Mouse (Mus musculus) common myeloid progenitor, adult 5-6 weeks (primary cell): ENCODE results near the gene Pbx3. TPM values are rescaled to one million over a fixed set of nuclear protein-coding genes. Genes with fewer than 3 reads are reported as not detected.
A peak's percentile ranks its signal among the peaks of the same experiment; 100 is the strongest.

ENCODE experiments used
- ATAC-seq: replicated peaks from 2 replicates; pipeline ENCODE4 v1.8.0; 2016; ENCODE audit warnings: low read depth, mild to moderate bottlenecking, moderate TSS enrichment, inconsistent platforms; ENCODE audit not compliant: poor library complexity, severe bottlenecking
- total RNA-seq: library from RNA; stranded (forward); fragments of 200-1000, 187-1606 nt; gene quantifications from 2 replicates; pipeline ENCODE4 v1.2.3, GENCODE M21; 2017

Pbx3 gene
- total RNA-seq, 1 experiment from 2014 or later, result 7.2 TPM

DNA sequence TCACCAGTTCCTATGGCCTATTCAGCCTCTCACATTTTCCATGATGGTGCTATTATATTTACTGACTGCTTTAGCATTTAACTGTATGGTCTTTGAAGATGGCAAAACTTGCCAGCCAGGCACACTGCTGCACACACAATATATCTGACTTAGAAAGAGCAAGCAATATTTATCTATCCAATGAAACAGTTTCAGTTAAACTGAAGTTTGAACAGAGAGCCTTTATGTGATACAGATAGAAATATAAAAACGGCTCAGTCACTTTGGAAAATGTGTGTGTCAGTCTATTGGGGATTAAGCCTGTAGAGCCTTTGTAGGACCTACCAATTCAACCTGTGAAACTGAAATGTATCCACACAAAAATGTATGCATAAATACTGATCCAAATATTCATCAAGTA is 74.3 kb downstream of the Pbx3 start:
- ATAC-seq, result no peak

DNA sequence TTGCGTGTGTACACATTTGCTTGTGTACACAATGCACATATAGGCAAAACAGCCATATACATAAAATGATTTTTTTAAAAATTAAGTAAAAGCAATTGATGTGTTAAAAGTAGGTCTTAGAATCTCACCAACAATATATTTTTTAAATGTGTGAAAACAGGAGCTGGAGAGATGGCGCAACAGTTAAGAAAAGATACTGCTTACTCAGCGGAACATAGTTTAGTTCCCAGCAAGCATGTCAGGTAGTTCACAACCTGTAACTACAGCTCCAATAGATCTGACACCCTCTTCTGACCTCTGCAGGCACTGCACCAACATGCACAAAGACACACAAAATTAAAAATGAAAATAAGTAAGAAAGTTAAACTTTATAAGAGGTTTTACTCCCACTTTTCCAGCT is 74.7 kb downstream of the Pbx3 start:
- no peak for ATAC-seq

DNA sequence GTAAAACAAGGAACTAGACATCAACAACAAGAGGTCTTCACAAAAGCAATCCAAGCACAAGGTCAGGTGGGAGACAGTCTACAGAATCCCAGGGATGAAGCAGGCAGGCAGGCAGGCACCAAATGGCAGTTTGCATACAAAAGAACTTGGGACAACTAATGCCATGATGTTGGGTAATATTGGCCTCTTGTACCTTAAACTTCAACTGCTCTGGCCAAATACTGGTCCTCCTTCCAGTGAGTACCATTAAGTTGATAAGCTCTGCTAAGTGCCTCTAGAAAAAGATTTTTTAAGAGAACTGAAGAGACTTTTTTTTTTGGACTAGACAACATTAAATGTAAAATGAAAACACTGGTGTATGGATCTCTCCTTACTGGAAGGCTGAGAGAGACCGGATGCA is 83.2 kb downstream of the Pbx3 start:
- ATAC-seq, result no peak

DNA sequence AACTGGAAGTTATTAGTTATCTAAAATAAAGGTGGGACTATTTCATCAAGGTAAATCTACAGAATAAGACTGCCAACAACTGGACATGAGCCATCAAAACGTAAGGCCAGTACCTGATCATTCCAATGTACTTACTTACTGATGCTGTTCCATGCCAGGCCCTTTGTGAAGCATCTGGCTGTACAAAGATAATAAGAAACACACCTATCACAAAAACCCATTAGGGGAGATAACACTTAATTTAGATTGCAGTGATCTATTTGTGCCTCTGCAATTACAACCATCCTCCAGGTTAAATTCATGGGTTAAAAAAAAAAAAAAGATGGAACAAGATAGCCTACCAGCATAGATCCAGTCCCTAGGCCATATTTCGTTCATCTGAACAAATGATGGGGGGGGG is 88.7 kb downstream of the Pbx3 start:
- ATAC-seq, result no peak

DNA sequence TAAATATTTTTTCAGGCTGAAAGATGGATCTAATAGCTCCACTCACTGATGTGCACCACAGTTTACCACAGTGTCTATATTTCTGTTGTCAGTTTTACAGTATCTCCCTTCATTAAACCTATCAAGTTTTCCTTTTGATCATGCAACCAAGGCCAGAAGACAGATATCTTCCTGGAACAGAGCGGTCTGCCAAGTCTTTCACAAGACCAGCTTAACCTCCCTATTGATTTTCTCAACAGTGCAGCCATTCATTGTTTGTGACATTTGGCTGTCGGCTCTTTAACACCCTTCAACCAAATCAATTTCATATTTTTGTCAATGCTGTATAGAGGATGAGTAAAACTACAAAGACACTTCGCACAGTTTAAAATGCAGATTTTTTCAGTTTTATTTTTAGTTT is 91.9 kb downstream of the Pbx3 start:
- ATAC-seq, result no peak

DNA sequence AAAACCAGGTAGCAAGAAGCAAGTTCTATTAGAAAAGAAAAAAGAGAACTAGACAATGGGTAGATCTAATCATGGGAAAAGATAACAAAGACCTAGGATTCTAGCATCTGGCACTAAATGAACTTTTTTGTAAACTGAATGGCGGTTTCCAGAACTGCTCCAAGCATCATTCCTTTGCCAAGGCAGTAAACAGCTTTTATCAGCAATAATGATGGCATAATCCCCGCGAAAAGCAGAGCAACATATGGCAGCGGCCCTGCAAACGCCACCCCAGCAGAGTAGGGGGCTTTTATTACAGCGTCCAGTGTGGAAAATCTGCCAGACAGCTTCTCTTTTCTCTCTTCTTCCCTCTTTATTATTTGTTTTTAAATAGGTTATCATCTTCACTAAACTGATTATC is 93.2 kb downstream of the Pbx3 start:
- ATAC-seq, result no peak

DNA sequence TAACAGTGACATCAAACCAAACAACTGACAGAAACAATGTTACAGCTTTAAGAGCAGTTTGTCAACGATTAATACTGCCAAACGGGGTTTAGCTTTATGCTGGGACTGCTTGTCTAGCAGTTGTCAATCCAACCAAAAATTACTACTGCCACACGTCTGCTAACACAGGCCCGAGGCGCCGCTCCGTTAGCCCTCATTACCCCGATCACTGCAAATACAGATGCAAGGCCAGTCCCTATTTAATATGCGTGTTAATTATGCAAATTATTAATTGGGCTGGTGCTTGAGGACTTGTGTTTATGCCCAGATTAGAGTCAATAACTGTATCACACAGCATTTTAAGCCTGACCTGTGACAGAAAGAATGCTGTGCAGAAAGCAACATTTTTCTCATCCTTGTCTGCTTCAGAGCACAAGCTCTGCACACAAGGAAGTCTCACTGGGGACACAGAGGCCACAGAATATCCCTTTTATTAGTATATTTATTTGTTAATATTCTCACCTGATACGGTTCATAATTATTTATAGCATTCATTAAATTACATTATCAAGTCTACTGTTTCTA is 97.2 kb downstream of the Pbx3 start:
- no peak for ATAC-seq

DNA sequence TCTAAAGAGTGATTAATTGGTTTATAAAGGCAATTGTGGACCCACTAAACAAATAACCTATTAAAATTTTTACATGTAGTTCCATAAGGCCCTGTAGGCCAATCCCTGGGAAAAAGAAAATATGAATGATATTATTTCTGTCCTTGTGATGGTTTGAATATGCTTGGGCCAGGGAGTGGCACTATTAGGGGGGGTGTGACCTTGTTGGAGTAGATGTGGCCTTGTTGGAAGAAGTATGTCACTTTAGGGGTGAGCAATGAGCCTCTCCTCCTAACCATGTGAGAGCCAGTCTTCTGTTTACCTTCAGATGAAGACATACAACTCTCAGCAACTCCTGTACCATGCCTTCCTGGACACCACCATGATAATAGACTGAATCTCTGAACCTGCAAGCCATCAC is 110.9 kb downstream of the Pbx3 start:
- no peak for ATAC-seq

DNA sequence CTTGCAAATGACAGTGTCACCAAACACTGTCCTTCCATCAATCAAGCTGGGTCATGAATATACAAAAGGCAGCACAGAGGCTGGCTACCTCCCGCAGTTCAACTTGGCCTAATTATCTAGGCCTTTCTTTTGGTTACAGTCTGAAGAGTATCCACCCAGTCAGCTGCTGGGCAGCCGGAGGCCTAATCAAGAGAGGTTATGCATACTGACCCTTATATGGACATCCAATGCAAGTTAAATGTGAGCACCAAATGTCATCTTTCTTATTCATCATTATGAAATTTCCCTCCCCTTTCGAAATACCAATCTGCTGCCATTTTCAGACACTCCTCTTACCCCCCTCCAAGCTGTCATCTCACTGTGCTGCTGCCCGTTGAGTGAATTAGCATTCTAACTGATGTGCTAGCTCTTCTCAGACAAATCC is 112.3 kb downstream of the Pbx3 start:
- ATAC-seq, result no peak

DNA sequence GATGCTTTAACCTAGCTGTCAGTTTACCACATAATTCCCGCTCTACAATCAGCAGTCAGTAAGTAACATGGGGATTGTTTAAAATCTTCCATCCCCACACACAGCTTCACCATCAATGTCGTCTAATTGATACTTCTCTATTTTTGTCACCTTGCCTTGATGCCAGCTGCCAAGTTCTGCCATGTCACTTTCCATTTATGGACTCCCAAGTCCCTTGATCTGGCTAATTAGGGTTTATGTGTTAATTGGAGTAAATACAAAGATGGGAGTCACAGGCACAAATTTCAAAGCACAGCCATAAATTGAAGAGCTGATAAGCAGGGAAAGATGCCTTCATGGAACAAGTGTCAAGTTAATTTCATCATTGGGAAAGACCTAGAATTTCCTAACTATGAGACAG is 114.7 kb downstream of the Pbx3 start:
- no peak for ATAC-seq

DNA sequence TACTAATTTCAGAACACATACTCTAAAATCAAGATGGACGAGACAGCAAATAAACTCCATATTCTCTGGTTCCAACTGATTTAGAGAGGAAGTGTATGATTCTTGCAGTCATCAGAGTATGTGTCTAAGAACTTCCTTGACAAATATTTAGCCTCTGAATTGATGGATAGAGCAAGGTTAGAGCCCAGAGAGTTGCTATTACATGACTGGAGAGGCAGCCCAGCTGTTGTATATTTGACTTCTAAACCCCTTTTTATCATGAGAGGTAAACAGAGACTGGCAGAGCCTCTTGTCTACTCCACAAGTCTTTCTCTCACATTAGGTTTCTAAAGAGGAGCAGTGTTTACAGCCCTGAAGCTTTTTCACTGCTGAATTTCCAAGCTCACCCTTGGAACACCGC is 115.3 kb downstream of the Pbx3 start:
- ATAC-seq, result no peak

DNA sequence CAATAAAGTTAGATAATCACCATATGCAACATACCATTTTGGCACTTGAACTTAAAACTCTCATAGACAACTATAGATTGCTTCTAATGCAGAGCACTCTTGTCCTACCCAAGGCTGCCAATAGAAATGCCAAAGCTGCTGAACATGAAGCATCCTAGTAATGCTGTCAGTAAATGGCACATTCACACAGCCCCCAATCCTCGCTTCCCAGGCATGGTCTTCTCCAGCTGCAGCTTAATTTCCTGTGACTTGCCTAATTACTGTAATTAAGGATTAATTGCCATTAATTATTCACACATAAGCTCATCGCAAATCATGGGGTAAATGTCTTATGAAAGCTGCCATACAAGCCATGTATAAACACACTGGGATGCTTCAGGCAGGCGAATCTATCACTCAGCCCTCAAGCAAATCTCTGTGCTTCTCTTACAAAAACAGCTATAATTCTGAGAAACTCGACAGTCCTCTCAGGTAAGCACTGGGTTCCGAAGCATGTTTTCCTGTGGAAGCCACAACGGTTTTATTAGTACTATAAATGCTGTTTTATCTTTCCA is 116.9 kb downstream of the Pbx3 start:
- ATAC-seq, result no peak

DNA sequence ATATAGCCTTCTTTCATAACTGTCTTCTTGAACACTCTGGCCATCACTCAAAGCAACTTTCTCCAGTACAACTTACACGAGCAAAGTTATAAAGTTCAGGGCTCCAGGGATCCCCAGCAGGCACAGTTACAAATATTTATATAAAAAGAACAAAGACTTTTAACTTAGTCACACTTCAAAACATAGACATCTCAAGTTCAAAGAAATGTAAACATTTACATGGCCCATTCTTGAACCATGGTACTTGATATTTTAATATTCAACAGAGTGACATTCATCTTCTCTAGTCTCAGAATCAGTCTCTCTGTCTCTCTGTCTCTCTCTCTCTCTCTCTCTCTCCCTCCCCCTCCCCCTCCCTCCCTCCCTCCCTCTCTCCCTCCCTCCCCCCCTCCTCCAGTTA is 119.3 kb downstream of the Pbx3 start:
- ATAC-seq, result no peak

DNA sequence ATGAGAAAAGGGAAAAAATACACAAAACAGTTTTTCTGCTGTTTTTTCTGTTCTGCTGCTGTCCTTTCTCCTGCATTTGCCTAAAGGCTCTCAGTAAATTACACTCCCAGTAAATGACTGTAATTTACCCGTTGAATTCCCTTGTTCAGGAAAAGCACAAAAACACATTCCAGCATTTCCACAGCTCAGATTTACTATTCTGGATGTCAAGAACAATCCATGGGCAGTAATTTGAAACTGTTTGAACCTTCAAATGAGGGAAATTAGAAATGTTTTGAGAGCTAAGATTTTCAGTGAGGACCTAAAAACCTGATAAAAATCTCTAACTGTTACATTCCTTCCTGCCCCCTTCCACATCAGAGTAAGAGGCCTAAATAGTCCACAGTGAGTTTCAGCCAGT is 119.8 kb downstream of the Pbx3 start:
- no peak for ATAC-seq

DNA sequence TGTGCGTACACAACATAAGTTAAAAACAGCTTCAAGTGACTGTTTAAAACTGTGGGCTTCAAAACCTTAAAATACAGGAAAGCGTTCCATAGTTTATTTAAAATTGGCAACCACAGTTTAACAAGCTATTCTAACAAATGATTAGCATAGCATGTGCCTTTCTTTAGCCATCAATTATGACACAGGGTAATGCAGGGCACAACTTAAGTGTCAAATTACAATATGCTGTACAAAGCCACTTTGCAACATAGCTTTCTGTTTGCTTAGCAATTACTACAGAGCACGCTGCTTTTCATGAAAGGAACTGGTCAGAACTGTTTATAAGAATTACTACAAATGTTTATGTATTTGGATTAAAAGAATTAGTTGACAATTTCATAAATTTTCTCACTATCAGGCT is 120.7 kb downstream of the Pbx3 start:
- ATAC-seq, result no peak

DNA sequence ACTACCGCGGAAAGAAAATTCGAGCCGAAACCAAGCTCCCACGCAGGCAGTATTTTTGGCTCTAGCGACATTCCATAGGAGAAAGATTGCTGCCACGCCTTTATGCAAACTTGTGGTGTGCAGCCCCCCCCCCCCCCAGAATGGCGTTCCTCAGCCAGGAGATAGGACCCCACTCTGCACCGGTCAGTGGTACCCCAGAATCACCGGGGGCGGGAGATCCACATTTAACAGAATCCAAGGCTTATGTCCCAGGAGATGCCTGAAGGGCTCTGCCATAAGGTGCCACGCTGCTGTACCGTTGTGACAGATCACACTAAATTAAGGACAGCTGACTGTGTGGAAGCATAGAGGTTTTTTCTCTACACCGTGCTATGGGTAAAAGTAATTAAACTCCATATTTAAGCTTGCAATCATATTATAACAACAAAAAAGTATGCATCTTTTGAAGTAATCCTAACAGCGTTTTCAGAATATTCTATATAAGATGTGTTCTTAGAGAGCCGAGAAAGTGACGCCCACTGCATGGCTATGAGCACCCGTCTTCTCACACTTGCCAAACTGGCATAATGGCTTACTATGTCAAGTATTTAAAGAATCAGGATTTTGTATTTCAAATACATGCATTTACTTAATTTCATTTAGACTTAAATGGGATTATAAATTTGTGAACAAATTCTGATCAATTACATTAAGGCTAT is 122.8 kb downstream of the Pbx3 start:
- ATAC-seq, result no peak

DNA sequence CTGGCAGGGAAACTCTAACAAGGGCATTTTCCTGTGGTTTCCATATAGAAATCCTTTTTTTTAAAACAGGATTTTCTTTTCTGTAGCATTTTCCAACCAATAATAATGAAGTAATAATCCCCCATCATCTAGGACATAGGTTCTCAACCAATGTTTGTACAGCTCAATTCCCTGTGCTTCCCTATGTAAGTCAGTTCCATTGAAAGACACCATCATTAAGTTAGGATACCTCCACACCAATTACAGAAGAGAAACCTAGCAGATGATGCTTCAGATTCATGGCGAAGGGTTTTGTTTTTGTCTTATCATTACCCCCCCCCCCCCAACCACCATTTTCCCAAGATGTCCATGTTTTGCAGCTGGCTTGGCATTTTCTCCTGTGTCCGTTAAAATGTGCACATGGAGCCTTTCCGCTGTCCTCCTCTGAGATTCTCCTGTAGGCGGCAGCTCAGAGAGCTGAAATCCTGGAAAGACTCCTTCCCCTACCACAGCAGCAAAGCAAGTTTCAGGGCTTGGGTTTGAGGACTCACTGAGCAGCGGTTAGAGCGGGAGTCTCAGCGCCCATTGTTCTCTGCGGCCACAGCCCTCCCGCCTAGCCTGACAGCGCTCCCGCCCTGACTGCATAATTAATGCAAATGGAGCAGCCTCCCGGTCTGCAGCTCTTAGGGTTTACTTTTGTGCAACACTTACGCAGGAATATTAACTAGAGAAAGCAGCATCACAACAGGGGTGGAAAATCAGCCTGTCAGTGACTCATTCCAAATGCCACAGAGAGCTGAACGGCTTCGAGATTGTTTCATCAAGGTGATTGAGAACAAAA is 123.6 kb downstream of the Pbx3 start:
- peak; percentile 93 for ATAC-seq

DNA sequence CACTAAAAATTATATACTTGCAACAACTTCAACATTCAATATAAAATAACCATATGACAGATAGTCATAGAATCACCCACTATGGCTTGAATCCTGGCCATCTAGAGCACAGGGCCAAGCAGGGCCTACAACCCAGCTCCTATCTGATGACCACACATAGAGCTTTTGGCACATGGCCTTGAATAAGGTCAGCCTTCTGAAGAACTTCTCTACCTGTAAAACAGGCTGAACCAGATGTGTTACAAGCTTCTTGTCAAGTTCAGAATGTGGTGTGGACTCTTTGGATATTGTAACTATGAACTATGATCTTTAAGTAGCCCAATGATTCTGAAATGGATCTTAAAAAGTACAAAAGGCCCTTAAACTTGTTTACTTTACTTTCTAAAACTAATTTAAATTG is 132.1 kb downstream of the Pbx3 start:
- no peak for ATAC-seq

DNA sequence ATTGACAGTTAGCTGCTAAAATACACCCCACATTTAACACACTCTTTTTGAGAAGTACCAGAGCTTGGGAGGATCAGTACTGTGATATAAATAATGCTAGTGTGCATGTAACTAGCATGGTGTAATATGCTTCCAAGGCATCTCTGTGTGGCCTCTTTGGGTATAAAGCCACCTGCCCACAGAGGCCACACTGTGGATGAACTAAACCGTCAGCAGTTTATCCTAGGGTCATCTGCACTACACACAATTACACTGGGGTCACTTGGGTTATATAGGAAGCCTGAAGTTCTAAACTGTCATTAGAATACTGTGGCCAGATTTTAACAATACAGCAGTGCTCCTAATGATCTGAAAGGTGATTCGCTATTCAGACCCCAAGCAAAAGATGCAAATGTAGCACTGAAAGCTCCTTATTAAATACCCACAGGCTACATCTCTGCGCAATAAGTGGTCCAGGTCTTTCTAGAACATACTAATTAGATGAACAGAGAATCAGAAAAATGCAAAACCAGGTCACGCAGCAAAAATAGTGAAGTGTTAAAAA is 133.6 kb downstream of the Pbx3 start:
- ATAC-seq, result no peak

DNA sequence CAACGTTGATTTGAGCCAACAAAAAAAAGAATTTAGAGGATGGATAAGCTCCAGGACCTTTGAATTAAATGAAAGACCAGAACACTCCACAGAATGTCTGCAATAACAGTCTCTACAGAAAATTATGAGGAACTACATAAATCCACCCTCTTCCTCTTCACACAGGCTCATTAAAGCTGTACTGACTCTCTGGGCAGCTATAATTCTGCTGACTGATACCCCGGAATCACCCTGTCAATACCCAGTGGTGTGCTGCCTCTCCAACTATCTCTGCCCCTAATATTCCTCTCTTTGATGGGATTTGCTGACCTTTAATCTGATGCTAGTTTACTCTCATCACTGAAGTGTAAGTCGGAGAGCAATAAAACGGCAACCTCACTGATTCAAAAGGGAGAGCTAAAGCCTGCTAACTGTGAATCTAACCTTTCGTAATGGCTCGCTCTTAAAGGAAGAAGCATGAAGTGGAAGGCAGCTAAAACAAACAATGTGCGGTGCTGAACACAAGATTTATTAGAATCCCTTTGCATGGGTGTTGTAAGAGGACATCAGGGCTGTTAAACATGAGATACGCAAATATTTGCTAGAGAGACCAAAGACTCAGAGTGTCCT is 137.4 kb downstream of the Pbx3 start:
- ATAC-seq, result no peak

DNA sequence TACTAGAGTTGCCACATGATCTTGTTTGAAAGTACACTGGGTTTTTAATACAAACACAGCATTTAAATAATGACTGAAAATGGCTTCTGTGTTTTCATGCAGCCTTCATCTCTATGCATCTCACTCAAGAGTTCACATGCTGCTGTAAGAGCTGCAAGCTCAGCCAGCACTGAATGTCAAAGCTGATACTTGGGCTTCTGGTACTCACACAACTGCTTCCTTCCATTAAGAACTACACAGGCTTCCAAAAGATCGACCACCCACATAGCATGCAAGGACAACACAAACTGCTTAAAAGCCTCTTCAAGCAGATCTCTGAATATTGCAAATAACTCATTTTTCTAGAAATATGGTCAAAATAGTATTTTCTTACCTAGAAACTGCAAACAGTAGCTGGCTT is 138.7 kb downstream of the Pbx3 start:
- no peak for ATAC-seq
